Mouse (Mus musculus): Measurements from ENCODE around the gene Drd2.

DNA sequence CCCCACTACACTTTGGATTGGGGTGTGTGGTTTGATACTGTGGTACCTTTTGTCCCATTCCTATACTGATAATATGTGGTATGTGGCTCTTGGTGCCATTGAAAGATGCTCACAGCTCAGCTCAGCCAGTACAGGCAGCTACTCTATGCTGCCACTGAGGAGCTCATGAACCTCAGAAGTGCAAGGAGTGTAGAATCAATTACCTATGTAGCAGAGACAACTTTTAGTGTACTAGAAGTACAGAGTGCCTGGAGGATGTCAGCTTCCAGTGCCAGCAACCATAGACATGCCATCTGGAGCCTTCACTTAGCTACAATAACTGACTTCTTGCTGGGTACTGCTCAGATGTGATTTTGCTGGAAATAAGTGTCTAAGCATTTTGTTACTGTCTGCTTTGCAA is 21.8 kb upstream of the Drd2 start:
- TF ChIP-seq POLR2A (IDR thresholded peaks at IDR 0.05; ENCODE audit: low read depth, low read length) (no peak), CTCF (IDR thresholded peaks at IDR 0.05; ENCODE audit: borderline replicate concordance, insufficient read depth, low read length) (no peak)
